Mouse (Mus musculus) 416B (cell line): ENCODE measurements around the gene Hoxd1.

Experiments
- DNase-seq: peaks from one replicate; pipeline ENCODE4 v3.0.0; 2011; ENCODE audit warnings: low read depth

The Hoxd1 gene

DNA sequence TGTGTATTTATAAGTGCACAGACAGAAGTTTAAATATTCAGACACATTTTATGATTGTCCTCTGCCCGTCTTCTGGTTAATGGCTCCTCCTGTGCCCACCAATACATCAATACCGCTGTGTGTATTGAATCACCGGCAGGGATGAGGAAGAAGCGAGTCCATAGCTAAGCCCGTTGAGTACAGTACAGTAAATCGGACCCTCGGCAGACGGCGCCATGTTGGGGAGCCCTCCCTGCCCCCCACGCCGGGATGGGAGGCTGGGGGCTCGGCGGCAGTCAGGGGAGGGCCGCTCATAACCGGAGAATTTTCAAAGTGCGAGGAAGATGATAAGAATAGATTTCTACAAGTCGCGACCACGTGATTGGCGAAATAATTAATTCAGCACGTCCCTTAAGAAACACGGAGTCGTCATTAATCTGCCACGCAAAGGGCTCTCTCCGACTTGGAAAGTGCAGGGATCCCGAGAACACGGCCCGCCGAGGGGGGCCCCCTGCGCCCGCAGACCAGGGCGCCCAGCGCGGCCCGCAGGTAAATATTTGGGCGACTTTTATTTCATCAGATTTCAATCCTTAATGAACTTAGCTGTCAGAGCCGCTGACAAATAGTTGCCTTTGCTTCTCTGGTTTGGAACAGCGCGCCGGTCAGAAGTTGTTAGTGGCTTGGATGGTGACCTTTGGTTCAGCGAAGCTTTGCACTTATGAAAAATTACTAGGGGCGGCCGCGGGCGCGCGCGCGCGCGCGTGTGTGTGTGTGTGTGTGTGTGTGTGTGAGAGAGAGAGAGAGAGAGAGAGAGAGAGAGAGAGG, 30.1 kb upstream of the Hoxd1 start:
- DNase-seq: no peak

DNA sequence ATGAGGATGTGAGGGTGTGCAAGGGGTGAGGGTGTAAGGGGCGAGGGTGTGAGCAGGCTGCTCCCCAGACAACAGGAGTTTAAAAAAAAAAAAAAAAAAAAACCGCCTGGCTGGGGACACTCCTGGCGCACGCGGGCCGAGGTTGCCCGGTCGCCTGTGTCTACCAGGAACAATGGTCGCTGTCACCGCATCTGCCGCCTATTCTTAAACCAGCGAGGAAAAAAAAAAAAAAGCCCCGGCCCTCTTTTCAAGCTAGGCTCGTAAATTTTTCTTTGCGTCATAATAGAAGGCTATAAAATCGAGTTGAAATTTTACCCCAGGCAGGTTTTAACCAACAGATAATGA, 29.5 kb upstream of the Hoxd1 start:
- no peak for DNase-seq

DNA sequence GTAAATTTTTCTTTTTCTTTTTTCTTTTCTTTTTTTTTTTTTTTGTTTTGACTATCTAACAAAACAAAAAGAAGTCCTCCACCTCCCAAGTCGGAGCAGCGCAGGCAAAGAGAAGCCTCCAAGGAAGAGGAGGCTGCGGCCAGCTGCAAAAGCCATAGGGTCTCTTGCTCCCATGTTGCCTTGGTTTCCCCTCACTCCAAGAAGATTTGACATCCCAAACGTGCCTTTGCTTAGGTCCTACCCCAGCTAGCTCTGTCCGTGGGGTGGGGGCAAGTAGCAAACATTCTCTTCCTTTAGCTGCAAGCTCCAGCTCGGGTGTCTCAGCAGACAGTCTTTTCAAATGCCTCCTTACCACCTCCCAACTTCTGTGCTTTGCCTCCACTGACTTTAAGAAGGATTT, 29.0 kb upstream of the Hoxd1 start:
- no peak for DNase-seq

DNA sequence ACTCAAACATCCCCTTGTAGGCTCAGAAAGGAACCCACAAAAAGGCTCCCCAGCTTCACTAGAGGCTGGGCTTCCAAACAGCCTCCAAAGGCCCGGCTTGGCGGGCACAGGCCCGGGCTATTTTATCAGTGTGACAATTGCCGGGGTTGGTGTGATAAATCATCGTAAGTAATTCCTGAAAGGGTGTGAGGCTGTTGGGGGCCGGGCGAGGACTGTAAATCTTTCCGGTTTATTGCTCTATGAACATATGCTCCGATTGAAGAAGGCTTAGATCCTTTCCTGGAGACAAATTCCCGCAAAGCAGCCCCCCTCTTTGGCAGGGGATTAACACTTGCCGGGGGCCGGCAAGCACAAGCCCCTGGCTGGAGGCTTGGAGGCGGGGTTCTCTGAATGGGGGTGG, 28.3 kb upstream of the Hoxd1 start:
- DNase-seq: no peak

DNA sequence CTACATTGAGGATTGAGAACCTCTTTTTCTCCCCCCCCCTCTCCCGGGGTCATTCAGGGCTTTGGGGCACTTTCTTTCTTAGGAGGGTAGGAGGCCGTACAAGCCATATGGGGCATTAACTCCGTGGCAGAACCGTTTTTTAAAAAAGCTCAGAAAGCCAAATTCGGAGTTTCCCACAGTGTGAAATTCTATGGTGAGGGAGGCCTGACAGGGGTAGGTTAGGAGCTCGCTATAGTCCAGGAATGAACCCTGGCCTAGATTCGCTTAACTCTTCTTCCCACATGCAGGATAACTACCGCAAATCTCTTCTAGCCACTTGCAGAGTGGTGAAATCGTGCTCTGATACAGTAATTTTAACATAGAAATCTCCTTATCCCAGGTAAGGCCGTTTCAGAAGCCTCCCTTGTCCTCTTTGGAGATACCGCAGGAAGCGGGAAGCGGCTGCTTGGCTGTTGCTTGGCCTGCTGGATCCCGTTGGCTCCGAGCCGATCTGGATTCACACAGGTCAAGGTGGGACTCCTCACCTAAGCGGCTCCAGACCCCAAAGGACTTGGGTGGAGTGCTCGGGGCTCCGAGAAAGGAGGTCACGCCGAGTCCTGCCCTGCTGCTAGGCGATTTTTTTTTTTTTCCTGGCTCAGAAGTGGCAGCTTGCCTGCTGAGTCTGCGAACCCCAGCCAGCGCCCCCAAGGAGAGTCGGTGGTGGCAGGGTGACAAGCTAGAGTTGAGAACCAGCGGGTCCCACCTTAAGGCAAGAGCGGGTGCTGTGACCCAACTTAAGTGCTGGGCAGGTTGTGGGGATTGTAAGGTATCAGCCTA, 27.6 kb upstream of the Hoxd1 start:
- no peak for DNase-seq

DNA sequence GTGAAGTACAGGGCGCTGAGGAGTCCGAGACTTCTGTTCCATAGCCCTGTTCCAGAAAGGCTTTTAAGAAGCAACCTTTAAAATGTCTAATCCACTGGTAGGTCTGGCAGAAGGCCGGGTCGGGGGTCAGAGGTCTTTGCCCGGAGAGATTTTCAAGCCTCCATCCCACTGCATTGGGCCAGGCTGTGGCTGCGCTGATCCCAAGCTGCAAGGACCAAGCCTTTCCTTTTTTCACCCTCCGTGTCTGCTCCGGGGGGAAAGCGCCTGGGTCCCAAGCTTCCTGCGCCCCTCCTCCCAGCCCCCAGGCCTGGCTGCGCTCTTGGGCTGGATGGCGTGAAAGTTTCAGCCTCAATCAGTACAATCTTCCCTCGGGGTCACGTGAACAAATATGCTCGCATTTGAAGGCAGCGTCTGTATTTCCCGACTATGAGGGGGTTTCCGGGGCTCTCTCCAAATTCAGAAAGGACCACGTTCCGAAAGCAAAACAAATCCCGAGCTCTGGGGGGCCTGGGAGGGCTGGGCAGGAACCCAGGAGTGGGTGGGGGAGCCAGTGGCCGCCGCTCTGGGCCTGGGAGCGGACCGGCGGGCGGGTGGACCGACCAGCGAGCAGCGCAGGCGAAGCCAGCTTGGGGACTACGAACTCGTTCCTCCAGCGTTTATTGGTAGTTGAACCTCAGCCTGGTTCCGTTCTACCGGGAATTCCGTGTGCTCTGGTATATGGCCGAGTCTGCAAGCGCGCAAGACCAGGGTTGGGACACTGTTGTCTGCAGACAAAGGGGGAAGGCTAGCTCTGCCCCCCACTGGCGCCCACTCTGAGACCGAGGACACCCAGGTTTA, 26.7 kb upstream of the Hoxd1 start:
- no peak for DNase-seq

DNA sequence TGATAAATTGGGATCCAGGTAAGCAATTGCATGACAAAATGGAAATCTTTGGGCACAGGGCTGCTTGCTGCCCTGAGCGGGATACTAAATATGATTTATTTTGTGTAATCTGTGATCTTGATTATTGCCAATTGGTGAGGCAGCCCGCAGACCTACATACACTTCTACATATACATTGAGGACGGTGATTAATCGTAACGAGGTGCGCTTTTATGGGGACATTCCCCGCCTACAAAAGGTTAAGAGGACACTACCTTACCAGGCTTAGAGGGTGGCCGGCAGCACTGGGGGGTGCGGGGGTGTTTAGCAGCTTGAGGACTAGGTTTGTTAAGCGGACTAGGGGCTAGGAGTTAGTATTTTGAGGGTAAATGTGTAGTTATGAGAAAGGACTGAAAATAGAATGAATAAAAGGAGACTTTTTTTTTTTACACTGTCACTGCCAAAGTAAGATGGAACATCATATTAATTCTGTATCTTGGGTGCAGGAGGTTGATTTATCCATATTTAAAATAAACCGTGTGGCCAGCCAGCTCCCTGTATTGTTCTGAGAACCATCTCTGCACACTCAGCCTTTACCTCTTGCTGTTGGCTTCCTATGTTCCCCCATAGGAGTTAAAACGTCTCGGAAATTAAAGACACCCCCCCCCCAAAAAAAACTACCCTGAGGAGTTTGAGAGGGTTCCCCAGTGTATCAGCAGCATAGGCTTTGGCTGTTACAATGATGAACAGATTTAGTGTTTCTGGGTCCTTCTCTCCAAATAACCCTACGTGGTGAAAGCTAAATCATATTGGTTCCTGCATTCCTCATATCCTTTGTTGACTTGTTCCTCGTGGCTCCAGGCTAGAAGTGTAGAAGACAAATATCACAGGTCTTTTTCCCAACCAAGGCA, 25.8 kb upstream of the Hoxd1 start:
- DNase-seq: no peak

DNA sequence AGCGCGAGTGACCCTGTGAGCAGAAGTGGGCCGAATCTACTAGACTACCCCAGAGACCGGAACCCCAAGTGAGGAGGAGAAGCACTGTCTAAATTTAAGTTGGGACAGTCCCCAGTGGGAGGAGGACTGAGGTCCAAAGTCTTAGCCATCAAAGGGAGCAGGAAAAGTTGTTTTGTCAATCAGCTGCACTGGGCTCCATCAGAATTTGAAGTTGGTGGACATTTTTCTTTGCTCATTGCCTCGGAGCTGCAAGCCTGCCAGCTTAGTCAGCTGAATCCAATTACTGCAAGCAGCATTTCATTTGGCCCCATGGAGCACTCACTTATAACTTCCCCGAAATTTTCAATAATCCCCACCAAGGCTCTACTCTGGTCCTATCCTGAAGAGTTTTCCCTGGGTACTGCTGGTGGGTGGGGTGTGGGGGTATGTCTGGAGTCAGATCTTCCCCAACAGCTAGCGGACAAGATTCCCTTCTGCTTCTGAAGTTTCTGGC, 25.2 kb upstream of the Hoxd1 start:
- DNase-seq: no peak

DNA sequence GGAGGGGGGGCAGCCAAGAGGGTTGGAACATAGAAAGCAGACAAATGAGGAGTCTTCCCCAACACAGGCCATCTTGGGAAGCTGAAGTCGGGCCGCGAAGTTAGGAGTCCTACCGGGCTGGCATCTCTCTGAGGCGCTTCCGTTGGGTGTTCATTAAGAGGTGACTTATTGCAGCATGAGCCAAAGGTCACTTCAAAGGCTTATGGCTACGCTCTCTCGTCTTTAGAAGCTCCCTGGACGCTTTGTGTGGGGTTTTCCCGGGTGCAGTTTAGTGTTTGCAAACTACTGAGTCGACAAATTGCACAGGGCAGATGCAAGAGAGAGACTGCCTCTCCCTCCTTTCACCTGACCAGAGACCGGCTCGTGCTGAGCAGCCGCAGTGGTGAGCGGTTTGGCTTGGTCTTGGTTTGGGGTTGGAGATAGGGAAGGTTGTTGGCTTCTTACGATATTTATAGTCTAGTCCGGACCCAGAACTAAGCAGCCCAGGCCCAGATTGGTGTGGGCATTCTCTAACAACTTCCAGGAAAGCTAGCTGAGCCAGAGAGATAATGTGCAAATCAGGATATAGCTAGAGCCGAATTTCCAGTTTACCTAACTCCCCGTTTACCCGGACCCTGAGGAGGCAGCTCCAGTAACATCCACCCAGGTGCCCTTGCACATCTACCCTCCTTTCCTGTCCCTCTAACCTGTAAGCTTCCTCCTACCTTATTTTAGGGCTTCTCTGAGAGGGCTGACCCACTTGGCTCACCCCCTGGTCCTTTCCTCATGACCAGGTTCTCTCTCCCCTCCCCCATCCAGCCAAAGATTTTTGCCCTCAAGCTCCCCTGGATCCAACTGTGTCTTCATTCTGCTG, 23.9 kb upstream of the Hoxd1 start:
- DNase-seq: no peak

DNA sequence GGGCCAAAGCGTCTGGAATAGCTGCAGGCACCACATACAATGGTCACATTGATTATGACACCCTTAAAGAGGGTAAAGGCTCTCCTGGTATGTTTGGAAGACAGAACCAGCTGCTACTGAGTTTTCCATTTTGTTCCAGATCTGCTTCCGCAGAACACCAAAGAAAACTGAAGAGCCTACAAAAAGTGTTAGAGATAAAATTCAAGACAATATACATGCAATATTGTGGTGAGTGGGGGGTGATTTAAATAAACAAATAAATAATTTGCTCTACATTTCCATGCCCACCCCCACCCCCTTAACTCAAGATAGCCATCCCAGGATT, 23.3 kb upstream of the Hoxd1 start:
- no peak for DNase-seq

DNA sequence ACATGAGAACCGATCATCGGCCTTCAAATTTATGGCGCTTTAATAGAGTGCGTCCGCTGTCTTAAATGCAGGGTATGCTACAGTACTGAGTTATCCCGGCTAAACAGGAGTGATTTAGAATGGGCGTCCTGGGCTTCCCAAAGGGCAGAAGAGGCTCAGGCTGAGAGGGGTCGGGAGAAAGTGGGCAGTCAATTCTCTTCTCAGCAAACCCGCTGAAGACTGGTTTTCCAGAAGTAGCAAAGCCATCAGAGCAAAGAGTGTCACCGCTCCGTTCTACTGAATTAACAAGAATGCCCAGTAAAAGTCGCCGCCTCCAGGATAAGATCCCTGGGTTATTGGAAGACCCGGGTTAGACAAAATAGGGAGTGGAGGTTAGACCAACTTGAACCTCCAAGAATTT, 22.9 kb upstream of the Hoxd1 start:
- no peak for DNase-seq

DNA sequence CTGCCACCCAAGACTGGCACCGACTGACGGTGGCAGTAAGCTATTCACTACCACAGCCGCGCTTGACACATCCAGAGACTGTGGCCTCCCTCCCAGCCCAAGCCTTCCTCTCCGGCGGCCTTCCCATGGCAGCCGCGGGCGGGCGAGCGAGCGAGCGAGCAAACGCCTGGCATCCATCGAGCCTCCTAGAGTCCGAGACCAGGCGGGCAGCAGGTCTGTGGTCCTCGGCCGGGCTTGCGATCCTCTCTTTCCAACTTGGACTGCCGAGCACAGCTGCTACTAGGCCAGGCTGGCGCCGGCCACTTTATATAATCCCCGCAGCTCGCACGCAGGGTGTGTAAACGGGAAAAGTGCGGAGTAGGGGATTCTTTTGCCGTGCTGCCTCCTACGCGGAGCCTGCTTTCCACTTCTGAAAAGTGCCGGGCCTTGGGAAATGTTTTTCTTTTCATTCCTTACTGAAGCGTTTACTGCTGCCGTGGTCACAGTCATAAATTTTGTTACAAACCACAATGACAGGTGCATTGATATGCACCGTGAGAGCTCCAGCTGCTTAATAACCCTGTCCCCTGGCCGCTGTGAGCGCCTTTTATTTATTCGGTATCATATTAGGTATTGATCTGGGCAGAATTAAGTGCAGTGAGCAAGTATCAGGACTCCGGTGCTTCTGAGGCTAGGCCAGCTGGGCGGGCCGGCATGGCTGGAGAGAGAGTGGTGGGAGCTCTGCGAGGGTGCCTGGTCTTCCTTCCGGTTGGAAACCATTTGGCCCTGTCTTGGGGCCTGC, 22.3 kb upstream of the Hoxd1 start:
- no peak for DNase-seq

DNA sequence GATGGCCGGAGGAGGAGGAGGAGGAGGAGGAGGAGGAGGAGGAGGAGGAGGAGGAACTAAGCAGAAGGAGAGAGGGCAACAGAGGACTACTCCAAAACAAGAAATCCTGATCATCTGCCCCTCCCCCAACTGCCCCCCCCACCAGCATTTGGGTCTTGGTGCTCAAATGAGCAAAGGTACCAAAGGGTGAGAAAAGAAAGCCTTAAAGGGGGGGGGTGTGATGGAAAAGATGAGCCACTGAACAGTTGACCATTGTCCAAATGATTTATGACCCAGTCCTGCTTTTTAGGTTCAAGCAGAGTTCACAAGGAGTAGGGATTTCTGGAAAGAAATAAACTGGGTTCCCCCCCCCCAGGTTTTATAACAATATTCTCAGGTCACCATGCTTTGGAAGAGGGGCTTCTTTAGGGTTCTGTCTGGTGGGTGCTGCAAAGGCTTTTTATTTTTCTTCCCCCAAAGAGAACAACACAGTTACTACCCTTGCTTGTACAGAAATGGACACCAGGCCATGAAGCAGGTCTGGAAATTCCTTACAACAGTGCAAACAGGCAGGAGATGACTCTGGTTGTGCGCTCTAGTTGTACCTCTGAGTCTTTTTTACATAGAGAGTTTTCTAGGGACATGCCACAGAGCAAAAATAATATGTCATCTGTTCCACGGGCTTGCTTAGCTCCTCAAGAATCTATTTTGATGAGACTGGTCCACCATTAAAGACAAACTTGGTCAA, 21.4 kb upstream of the Hoxd1 start:
- DNase-seq: no peak

DNA sequence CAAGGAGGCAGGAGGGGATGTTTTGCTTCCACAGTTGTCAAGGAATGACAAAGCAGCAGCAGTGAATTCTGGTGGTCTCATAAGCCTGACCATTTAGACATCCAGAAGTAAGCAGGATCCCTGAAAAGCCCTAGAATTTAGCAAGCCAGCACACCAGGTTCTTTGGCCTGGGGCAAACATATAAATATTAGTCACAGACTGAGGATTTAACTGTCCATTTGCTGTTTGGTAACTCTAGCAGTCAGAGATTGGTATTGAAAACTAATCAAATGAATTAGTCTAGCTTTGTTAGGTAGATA, 20.9 kb upstream of the Hoxd1 start:
- no peak for DNase-seq

DNA sequence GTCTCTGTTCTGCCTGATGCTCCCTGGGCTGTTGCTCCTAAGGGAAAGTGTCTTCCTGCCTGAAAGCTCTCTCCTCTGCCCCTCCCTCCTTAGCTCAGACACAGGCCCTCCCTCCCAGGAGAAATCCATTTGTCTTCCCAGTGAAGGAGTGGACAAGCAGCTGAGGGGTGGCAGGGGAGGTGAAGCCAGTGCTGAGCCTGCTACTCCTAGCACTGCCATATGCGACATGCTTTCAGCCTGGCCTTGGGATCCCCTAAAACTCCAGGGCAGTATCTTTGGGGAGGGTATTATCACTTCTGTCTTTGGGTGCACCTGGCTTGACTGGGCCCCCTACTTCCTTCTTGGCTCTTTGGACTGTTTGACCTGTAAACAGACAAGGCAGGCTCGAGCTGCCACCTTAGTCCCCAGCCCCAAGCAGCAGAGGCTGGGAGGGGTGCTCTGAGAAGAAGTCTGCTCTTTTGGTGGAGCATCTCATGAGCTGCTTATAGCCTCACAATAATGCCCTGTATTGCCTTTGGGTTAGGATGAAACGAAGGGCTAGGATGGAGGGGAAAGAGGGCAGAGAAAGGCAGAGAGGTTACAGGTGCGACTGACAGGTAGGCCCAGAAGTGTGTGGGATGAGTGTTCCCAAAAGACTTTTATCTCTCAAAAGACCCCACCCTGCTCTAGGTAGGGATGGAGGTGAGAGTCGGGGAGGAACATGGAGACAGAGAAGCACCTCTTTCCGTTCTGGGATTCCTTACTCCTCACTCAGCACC, 17.1 kb upstream of the Hoxd1 start:
- no peak for DNase-seq

DNA sequence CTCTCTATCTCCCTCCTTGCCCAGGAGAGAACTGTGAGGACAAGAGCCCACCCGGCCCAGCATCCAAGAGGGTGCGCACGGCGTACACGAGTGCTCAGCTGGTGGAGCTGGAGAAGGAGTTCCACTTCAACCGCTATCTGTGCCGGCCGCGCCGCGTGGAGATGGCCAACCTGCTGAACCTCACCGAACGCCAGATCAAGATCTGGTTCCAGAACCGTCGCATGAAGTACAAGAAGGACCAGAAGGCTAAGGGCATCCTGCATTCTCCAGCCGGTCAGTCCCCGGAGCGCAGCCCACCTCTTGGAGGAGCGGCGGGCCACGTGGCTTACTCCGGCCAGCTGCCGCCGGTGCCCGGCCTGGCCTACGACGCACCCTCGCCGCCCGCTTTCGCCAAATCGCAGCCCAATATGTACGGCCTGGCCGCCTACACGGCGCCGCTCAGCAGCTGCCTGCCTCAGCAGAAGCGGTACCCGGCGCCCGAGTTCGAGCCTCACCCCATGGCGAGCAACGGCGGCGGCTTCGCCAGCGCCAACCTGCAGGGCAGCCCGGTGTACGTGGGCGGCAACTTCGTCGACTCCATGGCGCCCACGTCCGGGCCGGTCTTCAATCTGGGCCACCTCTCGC, 16.4 kb upstream of the Hoxd1 start:
- DNase-seq: no peak

DNA sequence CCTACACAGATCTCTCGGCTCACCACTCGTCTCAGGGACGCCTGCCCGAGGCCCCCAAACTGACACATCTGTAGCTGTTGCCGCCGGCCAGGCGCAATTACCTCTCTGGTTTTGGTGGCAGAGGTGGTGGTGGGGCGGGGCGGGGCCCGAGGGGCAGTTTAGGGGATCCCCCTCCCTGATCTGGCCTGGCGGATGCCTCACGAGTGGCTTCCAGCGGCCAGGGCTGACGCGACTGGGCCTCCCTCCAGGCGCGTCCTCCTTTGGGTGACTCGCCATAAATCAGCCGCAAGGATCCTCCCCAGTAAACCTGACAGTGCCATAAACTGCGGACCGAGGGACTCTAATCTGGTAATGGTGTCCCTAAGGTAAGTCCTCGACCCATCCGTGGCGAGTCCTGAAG, 15.8 kb upstream of the Hoxd1 start:
- DNase-seq: no peak

DNA sequence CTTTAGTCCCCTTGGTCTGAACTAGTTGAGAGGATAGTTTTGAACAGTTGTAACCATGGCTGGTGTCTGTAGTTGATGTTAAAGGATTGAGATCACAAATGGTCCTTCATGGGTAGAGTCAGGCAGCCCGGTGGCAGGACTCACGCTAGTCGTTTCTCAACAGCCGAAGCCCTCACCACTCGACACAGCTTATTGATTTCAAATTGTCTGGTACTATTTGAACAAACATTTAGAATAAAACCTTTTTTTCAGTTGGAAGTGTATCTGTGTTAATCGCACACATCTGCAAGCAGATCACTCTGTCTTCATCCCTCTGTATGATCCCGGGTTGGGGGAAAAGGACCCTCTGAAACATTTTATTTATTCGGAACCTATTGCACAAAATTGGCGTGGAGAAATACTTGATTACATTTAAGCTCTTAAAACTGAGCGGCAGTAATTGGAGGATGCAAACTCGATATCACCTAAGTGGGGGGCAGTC, 15.1 kb upstream of the Hoxd1 start:
- no peak for DNase-seq
